Mouse (Mus musculus): ENCODE measurements at regions not wholly inside any gene's neighbourhood (a gene's known extent, or its start where the extent isn't known, plus 50 kb on each side); places are given as distances from the start of the nearest gene placed in this dataset.

GRCm38 (mm10) chr7:83476861-83477260 lies 107.9 kb upstream of the Tmc3 start:
- DNase-seq (ENCODE audit: low spot score), result no peak

DNA sequence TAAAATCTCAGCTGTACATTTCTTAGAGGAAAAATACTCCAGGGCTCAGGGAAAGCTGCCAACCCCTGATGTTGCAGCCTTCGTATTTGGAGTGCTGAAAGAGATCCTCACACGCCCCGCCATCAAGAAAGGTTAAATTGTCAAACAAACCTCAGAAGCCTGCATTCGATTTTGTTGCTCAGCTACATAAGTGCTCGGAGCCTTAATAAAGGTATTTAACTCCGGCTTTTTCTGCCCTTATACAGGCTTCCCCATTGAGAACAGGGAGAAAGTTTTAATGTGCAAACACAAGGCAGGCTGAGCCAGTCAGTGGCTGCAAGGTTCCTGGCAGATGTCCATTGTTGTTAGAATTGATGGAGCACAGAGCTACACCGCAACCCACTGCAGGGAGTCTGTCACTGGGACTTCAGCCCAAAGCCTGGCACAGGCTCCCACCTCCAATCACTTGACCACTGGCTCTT lies 107.0 kb upstream of the Tmc3 start:
- no peak for DNase-seq (ENCODE audit: low spot score)

DNA sequence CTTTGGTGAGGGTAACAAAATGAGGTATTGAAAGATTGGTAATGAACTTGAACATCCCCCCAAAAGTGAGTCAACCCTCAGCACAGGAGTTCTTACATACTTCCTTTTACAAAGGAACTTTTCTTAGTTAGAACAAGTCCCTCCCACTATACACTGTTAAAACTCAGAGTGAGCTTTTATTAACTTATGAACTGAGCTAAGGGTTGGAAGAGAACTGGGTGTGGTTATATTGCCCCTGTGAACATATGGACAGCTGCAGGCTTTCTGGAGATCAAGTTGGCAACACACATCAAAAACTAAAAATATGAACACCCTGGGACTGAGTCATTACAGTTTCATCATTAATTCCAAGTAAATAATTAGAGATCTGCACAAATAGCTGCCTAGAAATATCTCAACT lies 103.1 kb upstream of the Tmc3 start:
- no peak for DNase-seq (ENCODE audit: low spot score)

GRCm38 (mm10) chr7:83482254-83482653 lies 102.5 kb upstream of the Tmc3 start:
- no peak for DNase-seq (ENCODE audit: low spot score)

DNA sequence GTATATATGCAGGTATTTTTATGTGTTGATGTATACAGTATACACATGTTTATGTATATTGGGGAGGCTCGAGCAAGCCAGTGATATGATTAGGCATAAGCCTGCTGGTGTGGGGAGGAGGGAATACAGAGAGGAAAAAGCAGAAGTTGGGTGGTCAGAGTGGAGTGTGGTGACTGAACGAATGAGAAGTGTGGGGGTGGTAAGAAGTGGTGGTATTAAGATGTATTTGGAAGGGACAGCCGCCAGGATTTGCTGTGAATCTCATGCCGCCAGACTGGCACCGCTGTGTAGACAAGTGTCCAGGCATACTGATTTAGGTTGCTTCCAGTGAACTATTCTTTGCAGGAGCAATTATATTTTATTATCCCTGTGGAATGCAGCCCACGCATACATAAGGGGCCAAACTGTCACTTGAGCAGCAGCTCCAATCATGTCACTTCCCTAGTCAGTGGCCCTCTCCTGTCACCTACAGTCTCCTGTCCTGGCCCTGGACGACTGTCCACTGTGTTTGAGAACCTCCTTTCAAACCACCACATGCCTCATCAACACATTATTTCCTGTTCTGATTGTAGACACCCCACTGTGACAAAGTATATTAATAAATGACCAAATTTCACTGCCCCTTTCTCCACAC lies 101.9 kb upstream of the Tmc3 start:
- no peak for DNase-seq (ENCODE audit: low spot score)

DNA sequence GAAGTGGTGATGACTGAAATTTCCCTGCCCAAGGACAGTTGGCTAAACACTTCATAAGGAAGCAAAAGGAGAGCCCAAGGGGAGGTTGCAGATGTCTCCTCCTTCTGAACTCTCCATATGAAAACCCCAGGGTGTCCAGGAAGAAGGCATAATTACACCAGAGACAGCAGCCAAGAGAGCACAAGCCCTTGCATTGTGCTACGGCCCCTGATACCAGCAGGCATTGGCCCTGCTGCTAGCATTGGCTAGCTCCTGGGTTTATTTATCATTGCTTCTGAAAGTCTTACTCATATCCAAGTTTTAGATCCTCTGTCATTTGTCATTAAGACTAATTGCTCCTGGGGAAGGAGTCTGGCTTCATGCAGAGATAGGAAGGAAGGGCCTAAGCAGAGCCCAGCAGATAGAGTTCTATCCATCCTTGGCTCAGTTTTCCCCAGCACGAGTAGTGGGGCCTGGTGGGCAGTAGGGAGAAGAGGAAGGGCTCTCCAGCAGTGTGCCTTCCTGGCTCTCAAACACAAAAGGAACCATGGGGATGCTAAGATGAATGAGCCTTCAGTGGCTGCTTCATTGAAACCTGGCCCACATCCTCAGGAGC lies 98.5 kb upstream of the Tmc3 start:
- DNase-seq (ENCODE audit: low spot score), result no peak

DNA sequence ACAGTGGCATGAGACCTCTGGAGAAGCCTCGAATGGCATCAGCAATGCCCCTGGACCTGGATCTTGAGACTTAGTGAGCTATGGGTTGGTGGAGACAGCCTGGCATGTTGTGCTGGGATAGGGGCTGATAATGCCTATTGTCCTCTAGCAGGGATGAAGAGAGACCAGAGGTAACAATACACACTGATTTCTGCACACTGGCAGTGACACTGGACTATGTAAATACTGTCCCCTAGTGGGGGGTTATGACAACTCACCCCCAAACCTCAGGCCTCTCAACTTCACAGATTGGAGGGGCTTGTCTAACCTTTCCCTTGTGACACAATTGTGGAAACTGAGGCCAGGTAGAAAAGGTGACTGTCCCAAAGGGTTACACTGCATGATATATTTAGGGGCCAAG lies 94.9 kb upstream of the Tmc3 start:
- no peak for DNase-seq (ENCODE audit: low spot score)

GRCm38 (mm10) chr7:83504996-83505645 lies 79.6 kb upstream of the Tmc3 start:
- DNase-seq (ENCODE audit: low spot score), result no peak

DNA sequence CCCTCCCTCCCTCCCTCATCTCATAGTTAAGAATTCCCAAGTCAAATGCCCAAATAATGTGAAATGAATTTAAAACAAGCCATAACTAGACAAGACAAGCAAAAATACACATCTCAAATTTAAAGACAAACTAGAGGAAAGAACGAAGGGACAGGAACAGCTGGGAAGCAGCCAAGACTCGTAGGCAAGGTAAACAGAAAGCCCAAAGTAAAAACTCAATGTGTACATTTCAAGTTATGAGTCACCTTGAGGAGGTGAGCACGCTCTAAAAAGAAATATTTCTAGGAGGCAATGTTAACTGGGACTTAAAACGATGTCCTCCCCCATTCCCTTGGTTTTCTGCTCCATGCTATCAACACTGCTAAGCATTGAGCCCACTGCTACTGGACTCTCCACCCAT lies 68.4 kb upstream of the Tmc3 start:
- no peak for DNase-seq (ENCODE audit: low spot score)

DNA sequence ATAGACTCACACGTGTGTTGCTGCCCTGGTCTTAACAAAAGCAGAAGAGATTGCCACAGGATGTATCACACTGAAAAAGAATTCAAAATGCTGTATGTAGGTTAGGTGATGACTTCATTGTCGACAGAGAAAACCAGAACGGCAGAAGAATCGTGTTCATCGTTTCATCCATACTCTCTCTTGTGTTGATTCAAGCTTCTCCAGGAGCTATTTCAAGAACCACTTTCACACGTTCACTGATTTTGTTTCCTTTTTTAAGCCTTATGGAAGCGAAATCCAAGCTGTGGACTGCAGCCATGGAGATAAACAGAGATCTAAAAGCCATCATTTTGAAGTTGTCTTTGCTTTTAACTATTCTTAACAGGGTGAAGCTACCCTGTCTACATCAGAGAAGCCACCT lies 63.2 kb upstream of the Tmc3 start:
- DNase-seq (ENCODE audit: low spot score), result no peak
